Mouse (Mus musculus): Measurements from ENCODE around the gene Stap1. TPM values are rescaled to one million over a fixed set of nuclear protein-coding genes. Genes with fewer than 3 reads are reported as not detected.

The Stap1 gene
- total RNA-seq (2014; rRNA removed) (0.74 and 1.1 TPM in 2 replicates), polyA plus RNA-seq (2012; rRNA removed) (0.34 and 0.38 TPM in 2 replicates)

GRCm38 (mm10) chr5:86071538-86071937, at the start of gene Stap1:
TSS of gene Stap1 (plus strand) at chr5:86071746.
- WGBS, result 62% methylated on average over 7 of the region's 7 CpGs
- H3K79me2 ChIP-seq (ENCODE audit: control insufficient read depth, insufficient read depth, low read length), result no peaks in the 10 kb centered on the region
- no peaks in the 10 kb centered on the region for H3K36me3 ChIP-seq (ENCODE audit: control insufficient read depth, insufficient read depth, low read length)
- H3K9ac ChIP-seq (ENCODE audit: low read depth, low read length), result no peak within 1 kb of the TSS
- no peak within 1 kb of the TSS for H3K27ac ChIP-seq (replicated peaks; ENCODE audit: insufficient read depth, low read depth, low read length)
- H3K4me1 ChIP-seq (ENCODE audit: control insufficient read depth, insufficient read depth, low read length), result peaks cover 2% of the 10 kb centered on the region; the same call in 1 of the 2 replicates
- no peak within 1 kb of the TSS; the same call in none of the 2 replicates for H3K4me3 ChIP-seq (ENCODE audit: insufficient read depth, low read depth, low read length)
- DNase-seq (ENCODE audit: extremely low read depth, low read depth, low spot score), result no peak
- TF ChIP-seq CTCF (IDR thresholded peaks at IDR 0.05; ENCODE audit: low read depth, low read length), result no peak
- TF ChIP-seq POLR2A (IDR thresholded peaks at IDR 0.05; ENCODE audit: extremely low read depth, insufficient read depth, low read length), result no peak
- H3K27me3 ChIP-seq (ENCODE audit: control insufficient read depth, insufficient read depth, low read length), result no peaks in the 10 kb centered on the region

- TF ChIP-seq POLR2A (IDR thresholded peaks at IDR 0.05; ENCODE audit: extremely low read depth, insufficient read depth, low read length), result no peak
- no peak for TF ChIP-seq CTCF (IDR thresholded peaks at IDR 0.05; ENCODE audit: low read depth, low read length)
- Histone ChIP-seq H3K79me2 (ENCODE audit: control insufficient read depth, insufficient read depth, low read length) (no peaks in the 10 kb centered on the region), H3K27me3 (ENCODE audit: control insufficient read depth, insufficient read depth, low read length) (no peaks in the 10 kb centered on the region), H3K36me3 (ENCODE audit: control insufficient read depth, insufficient read depth, low read length) (peaks cover 24% of the 10 kb centered on the region), H3K4me3 (ENCODE audit: insufficient read depth, low read depth, low read length) (no peak overlapping the region), H3K9ac (ENCODE audit: low read depth, low read length) (no peak overlapping the region), H3K4me1 (ENCODE audit: control insufficient read depth, insufficient read depth, low read length) (no peaks in the 10 kb centered on the region), H3K27ac (replicated peaks; ENCODE audit: insufficient read depth, low read depth, low read length) (no peak overlapping the region)
- DNase-seq (ENCODE audit: extremely low read depth, low read depth, low spot score), result no peak
- WGBS, result 95% methylated on average over 2 of the region's 2 CpGs
Observed at GRCm38 (mm10) chr5:86029820-86030219, 41.7 kb upstream of the Stap1 start.

GRCm38 (mm10) chr5:86063501-86063900, 8.0 kb upstream of the Stap1 start:
- H3K79me2 ChIP-seq (ENCODE audit: control insufficient read depth, insufficient read depth, low read length), result no peaks in the 10 kb centered on the region
- no peak for DNase-seq (ENCODE audit: extremely low read depth, low read depth, low spot score)
- H3K9ac ChIP-seq (ENCODE audit: low read depth, low read length), result no peak overlapping the region
- no peak overlapping the region for H3K27ac ChIP-seq (replicated peaks; ENCODE audit: insufficient read depth, low read depth, low read length)
- H3K36me3 ChIP-seq (ENCODE audit: control insufficient read depth, insufficient read depth, low read length), result no peaks in the 10 kb centered on the region
- H3K4me3 ChIP-seq (ENCODE audit: insufficient read depth, low read depth, low read length), result no peak overlapping the region
- H3K27me3 ChIP-seq (ENCODE audit: control insufficient read depth, insufficient read depth, low read length), result no peaks in the 10 kb centered on the region
- H3K4me1 ChIP-seq (ENCODE audit: control insufficient read depth, insufficient read depth, low read length), result peaks cover 4% of the 10 kb centered on the region; the same call in 1 of the 2 replicates
- WGBS, result 94% methylated on average over 1 of the region's 1 CpGs
- TF ChIP-seq CTCF (IDR thresholded peaks at IDR 0.05; ENCODE audit: low read depth, low read length) (no peak), POLR2A (IDR thresholded peaks at IDR 0.05; ENCODE audit: extremely low read depth, insufficient read depth, low read length) (no peak)

GRCm38 (mm10) chr5:86065101-86065875, 6.3 kb upstream of the Stap1 start, which contains the start of gene Cenpc1:
TSS of gene Cenpc1 (minus strand) at chr5:86065583.
- WGBS, result under 1% methylated on average over 60 of the region's 60 CpGs
- H3K4me3 ChIP-seq (ENCODE audit: insufficient read depth, low read depth, low read length), result peak within 1 kb of the TSS; percentile 66

GRCm38 (mm10) chr5:86065876-86066550, 5.5 kb upstream of the Stap1 start:
- Histone ChIP-seq H3K27me3 (ENCODE audit: control insufficient read depth, insufficient read depth, low read length) (no peaks in the 10 kb centered on the region), H3K36me3 (ENCODE audit: control insufficient read depth, insufficient read depth, low read length) (no peaks in the 10 kb centered on the region), H3K9ac (ENCODE audit: low read depth, low read length) (peak overlapping the region; percentile 39), H3K4me3 (ENCODE audit: insufficient read depth, low read depth, low read length) (peak overlapping the region; percentile 42), H3K4me1 (ENCODE audit: control insufficient read depth, insufficient read depth, low read length) (peaks cover 4% of the 10 kb centered on the region; the same call in 1 of the 2 replicates), H3K79me2 (ENCODE audit: control insufficient read depth, insufficient read depth, low read length) (no peaks in the 10 kb centered on the region), H3K27ac (replicated peaks; ENCODE audit: insufficient read depth, low read depth, low read length) (peak overlapping the region; percentile 36)
- WGBS, result under 1% methylated on average over 17 of the region's 17 CpGs
- DNase-seq (ENCODE audit: extremely low read depth, low read depth, low spot score), result peak; percentile 65
- no peak for TF ChIP-seq CTCF (IDR thresholded peaks at IDR 0.05; ENCODE audit: low read depth, low read length)
- TF ChIP-seq POLR2A (IDR thresholded peaks at IDR 0.05; ENCODE audit: extremely low read depth, insufficient read depth, low read length), result no peak

More at GRCm38 (mm10) chr5:86065101-86065875, 6.3 kb upstream of the Stap1 start, which contains the start of gene Cenpc1:
- H3K79me2 ChIP-seq (ENCODE audit: control insufficient read depth, insufficient read depth, low read length), result no peaks in the 10 kb centered on the region
- TF ChIP-seq POLR2A (IDR thresholded peaks at IDR 0.05; ENCODE audit: extremely low read depth, insufficient read depth, low read length) (peak; percentile 33; the same call in 1 of the 2 replicates), CTCF (IDR thresholded peaks at IDR 0.05; ENCODE audit: low read depth, low read length) (no peak)
- H3K27me3 ChIP-seq (ENCODE audit: control insufficient read depth, insufficient read depth, low read length), result no peaks in the 10 kb centered on the region
- H3K36me3 ChIP-seq (ENCODE audit: control insufficient read depth, insufficient read depth, low read length), result no peaks in the 10 kb centered on the region
- peak within 1 kb of the TSS; percentile 51 for H3K9ac ChIP-seq (ENCODE audit: low read depth, low read length)
- peak within 1 kb of the TSS; percentile 36 for H3K27ac ChIP-seq (replicated peaks; ENCODE audit: insufficient read depth, low read depth, low read length)
- DNase-seq (ENCODE audit: extremely low read depth, low read depth, low spot score), result peak; percentile 90
- H3K4me1 ChIP-seq (ENCODE audit: control insufficient read depth, insufficient read depth, low read length), result peaks cover 4% of the 10 kb centered on the region; the same call in 1 of the 2 replicates

Data from liver, adult 2 months (tissue).